Mouse (Mus musculus) spleen, postnatal 36 days (tissue): Measurements from ENCODE around the gene Prdm13.

Source experiments
- DNase-seq, 2 experiments: peaks; one replicate each; pipeline ENCODE4 v3.0.0; 2022; ENCODE audit warnings: low spot score in 2 of 2, mixed read lengths in 1 of 2

Prdm13 gene

DNA sequence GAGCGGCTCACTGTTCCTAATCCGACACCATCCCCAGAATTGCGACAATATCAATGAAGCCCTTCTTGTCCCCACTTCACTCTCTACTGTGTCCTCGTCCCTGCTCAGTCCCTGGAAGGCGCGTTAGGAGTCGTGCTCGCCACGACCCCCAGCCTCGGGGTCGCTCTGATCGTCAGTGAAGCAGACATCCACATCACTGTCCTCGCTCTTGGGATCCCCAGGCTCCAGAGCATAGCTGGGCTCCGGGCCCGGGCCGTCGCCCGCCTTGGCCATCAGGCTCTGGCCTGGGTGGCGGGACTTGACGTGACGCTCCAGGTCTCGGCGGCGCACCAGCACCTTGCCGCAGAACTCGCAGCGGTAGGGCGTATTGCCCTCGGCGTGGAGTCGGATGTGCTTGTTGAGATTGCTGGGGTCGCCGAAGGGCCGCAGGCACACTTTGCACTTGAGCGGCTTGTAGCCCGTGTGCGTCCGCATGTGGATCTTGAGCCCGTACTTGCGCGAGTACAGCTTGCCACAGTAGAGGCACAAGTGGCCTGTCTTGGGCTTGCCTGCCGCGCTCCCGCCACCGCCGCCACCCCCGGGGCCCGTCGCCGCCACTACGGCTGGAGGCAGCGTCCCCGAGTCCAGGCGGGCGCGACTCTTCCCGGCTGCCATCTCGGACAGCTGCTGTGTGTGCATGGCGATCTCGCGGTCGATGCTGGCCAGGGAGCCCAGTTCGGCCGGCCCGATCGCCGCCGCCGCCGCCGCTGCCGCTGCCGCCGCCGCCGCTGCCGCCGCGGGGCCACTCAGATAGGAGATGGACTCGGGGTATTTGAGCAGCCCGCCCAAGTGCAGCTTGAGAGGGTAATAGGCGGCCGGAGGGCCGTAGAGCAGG is 7.4 kb downstream of the Prdm13 start:
- no peak for DNase-seq

DNA sequence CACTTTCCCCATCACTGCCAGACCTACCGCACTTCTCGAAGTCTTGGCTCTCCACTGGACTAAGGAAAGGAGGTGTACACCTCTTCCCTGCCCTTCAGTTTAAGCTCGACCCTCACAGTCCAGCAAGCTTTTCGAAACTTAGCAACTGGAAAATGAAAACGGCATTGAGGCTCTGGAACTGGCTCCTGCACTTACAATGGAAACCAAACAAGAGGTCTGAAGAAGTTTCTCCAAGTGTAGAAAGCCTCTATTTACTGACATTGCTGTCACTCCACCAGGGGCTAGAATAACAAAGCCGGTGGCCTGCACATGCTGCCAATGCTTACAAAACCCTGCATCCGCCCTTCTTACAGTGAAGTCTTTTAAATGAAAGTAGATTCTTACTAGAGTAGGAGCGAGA is 11.1 kb downstream of the Prdm13 start:
- DNase-seq, result no peak

DNA sequence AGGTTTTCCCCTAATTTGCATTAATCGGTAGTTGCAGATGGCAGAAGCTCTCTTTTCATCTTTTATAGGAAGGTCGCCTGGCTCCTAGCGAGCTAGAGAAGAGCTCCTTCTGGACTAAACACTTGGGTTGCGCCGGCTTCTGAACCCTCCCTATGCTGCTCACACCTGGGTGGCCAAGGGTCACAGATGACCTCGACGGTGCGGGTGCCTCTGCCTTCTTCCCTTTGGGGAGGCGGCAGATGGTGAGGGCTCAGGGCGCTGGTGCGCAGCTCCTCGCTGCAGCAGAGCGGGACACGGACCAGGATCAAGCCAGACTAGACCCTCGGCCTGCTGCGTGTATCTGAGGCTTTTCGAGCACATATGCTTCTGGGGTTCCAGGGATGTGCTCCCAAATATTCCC is 11.7 kb downstream of the Prdm13 start:
- DNase-seq, result no peak

DNA sequence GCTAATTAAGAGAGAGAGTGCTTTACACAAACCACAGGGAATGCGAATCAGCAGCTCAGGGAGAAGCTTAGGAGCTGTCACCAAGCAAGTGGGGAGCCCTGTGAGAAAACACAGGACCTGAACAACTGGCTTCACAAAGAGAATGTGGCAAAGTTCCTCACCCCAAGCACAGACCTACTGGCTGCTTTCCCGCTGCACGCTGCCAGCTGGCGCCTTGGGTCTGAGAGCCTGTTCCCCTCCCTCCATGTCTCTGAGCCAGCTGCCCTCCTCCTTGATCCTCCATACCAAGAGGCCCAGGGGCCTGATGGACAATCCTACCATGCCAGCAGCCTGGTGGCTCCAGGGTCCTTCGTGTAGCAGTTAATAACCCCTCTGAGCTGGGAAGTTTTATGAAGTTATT is 19.8 kb downstream of the Prdm13 start:
- no peak for DNase-seq

DNA sequence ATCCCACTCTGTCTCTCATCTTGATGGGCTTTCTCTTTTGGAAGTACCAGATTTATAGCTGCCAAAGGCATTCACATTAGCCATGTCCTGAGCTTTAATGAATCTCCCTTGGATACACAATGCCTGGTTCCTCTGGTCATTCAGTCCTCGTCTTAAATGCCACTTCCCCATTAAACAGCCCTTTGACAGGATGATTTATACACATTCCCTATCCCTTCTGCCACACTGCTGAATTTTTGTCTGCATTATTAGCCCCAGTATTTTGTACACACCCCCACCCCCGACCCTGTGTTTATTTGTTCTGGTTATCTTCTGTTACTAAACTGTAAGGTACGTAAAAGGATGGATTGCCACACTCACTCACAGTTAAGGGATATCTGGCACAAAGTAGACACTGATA is 27.6 kb downstream of the Prdm13 start:
- no peak for DNase-seq

DNA sequence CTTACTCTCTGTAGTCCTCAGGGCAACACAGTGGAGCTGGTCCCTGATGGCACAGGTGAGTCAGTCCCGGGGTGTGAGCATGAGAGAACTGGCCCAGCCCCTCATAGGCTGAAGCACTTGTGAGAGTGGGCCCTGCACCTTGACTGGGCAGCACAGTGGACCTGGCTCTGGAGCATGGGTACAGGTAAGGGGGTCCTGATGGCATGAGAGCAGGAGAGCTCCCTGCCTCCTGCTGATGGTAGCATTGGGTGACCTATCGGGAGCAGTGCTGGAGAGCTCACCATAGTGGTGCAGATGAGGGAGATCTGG is 56.5 kb downstream of the Prdm13 start:
- no peak for DNase-seq

DNA sequence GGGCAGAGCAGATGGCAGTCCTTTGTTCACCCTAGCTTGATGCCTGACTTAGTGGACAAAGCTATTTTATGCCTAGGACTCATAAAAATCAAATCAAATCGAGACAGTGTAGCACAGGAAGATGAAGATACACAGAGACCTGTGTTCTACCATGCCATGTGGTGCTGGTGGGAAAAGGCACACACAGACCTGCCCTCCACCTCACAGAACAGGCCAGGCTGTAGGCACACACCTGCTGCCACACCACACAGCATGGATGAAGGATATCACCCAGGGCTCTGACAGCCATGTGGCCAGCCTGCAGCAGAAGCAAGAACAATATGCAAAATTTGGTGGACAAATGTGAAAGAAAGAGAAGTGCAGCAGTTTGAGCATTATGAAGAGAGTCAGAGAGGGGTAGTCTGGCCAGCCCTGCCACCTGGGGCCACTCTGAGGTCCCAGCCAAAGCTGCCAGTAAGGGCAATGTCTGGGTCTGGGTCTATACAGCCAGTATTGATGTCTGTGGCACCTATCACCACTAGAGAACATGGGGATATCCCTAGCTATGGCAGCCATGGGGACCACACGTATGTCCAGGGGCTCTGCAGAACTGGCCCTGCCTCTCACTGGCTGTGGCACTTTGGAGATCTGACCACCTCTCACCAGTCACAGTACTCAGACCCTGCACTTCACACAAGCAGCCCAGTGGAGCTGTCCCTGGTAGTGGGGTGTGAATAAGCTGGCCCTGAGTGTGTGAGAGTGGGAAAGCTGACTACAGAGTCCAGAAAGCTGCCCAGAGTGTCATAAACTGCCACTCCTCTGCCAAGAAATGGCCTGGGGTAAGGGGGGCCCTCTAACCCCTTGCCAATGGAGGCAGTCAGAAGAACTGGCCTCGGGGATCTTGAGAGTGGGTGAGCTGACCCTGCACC is 57.1 kb downstream of the Prdm13 start:
- no peak for DNase-seq
